Mouse (Mus musculus) left cerebral cortex, adult 18-20 months (tissue): ENCODE measurements at regions not wholly inside any gene's neighbourhood (a gene's known extent, or its start where the extent isn't known, plus 50 kb on each side); places are given as distances from the start of the nearest gene placed in this dataset.

ENCODE experiments used
- DNase-seq, 2 experiments: peaks; one replicate each; pipeline ENCODE4 v3.0.0; 2021 to 2022; ENCODE audit warnings: low spot score in 2 of 2, mixed read lengths in 1 of 2

DNA sequence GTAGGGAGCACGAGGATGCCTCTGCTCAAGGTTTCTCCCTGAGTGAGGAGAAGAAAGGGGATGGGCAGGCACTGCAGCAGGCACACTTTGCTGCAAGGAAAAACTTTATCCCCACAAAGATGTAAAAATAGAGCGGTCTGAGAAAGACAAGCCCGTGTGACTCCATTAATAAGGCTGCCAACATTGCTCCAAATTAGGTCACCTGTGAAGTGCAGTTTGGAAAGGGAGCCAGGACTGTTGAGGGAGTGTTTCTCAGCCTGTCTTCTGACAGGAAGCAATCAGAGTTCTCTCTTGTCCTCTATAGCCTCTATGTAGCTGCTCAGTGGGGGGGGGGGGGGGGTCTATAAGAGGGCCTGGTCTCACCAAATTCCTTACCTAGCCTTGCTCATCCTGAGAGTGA lies 51.0 kb downstream of the Gm10234 start:
- no peak for DNase-seq

DNA sequence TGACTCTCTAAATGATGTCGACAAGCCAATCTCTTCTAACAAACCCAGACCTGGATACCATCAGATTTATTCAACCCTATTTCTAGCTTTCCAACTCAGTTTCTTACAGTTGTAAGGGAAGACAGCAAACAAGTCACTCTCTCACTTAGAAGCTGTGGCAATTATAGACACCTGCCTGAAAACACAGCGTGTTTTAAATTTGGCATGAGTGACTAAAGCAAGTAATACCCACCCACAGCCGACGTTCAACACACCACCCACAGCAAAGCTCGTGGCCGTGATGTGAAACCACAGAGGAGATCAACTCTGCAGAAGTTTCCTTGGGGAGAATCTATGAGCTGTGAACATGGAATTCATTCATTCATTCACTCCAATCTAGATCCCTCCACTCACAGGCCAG lies 52.4 kb downstream of the Gm10234 start:
- DNase-seq: peak; percentile 28 to 35

DNA sequence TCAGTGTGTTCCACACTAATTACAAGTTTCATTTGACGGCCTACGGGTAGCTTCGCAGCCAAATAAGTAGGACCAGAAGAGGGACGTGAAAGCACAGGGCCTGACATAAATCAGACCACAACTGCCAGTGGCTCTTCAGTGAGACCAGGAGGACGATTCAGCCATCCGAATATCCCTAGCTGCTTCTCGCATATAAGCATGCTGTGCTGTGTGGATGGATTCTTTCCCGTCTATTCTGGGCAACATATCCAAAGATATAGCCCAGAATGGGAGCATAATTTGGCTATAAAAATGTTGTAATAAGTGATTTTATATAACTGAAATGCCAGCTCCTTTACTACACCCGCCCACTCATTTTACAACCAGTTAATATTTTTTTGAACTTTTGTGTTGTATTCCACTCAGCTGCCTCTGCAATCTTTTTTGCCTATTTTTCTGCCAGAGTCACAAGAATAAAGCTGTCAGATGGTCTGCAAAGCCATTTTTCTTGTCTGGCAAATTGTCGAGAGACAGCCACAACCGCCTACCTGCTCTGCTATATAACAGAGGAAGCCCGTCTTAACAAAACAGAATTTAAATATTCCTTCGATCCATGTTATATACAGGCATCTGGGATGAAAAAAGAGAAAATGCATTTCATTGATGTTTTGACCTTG lies 55.8 kb downstream of the Gm10234 start:
- DNase-seq: no peak

DNA sequence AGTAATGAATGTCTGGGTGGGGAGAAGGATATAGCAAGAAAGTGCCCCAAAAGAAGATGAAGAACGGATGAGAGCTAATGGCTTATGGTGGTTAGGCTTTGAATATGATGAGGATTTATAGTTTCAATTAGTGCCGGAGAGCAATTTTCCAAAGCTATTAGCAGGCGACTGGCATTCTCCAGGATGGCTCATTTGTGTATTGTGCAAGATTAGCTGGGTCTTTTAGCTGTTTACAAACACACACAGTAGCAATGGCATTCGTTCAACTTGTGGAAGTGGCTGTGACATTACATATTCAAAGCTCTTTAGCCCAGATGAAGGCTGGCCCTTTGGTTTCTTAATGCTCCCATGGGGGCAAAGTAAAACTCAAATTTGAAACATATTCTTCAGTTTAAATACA lies 56.4 kb downstream of the Gm10234 start:
- DNase-seq: no peak
